Mouse (Mus musculus) layer of hippocampus, postnatal 10 days (tissue): ENCODE results near the gene Ost4. TPM values are rescaled to one million over a fixed set of nuclear protein-coding genes. Genes with fewer than 3 reads are reported as not detected.
A peak's percentile ranks its signal among the peaks of the same experiment; 100 is the strongest.

Experiments used
- DNase-seq, 2 experiments: peaks; one replicate each; pipeline ENCODE4 v3.0.0; 2021; ENCODE audit warnings: low spot score in 2 of 2
- long read RNA-seq: library from polyadenylated mRNA; stranded (forward); transcript quantifications from one replicate; pipeline ENCODE4 v2.0.0, GENCODE M21; 2023
- total RNA-seq, 2 experiments: library from RNA; stranded (reverse); gene quantifications; 2 replicates each; pipeline ENCODE4 v1.2.3; 2021

The Ost4 gene
- 10 to 100 TPM; 91.7 to 98.2 TPM for total RNA-seq
- long read RNA-seq, transcript Ost4-202 (3 exons, 1,144 nt), result minor isoform, 33 of 75 reads
- long read RNA-seq, transcript Ost4-201 (2 exons, 576 nt), result major isoform, 41 of 75 reads
- long read RNA-seq, partial matches to known transcripts, result 1 of 75 reads
- long read RNA-seq, other reads (novel, unspliced or antisense), result 0 of 75 reads

DNA sequence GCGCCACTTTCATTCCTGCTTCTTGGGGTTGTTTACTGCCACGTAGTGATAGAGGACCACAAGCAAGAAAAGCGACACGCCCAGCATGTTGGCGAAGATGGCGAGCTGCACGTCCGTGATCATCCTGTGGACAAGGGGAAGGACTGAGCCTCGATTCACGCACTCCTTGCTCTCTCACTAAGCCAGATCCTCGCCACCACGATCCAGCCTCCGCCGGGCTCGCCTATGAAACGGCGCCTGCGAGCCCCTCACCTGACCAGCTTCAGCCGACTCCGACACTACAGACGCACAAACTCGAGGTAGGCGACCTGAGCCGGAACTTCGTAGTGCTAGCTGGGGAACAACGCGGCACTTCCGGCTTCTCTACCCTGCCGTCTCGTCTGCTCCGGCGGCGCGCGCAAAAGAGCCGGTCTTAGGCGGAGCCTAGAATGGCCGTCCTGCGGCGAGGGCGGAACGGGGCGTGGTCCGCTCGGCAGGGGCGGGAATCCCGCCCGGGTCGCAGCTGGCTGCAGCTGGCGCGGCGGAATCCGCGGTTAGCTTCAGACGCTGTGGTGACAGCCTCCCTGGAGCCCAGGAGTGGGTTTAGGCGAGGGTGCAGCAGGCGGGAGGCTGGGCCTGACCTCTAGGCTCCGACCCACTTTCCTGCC, at the start of gene Ost4:
Ost4 (minus strand) TSS at position 376 of the 647 bp plus-strand sequence.
- DNase-seq, result peak; percentile 92 to 96

DNA sequence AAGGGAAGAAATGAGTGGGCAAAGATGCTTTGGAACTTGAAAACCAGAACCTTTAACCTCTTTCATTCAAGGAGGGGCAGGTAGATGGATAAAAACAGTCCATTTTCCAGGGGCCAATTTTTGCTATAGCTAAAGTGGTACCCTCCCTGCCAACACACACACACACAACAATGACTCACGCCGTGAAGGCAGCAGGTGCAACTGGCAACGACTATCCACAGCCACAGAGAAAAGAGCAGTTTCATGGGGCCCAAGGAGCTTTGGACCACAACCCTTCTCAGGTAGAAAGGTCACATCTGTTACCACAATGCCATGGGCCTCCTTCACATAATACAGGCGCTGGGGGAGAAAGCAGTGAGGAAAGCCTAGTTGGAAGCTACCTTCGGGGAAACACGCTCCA, 48.2 kb upstream of the Ost4 start:
- no peak for DNase-seq

DNA sequence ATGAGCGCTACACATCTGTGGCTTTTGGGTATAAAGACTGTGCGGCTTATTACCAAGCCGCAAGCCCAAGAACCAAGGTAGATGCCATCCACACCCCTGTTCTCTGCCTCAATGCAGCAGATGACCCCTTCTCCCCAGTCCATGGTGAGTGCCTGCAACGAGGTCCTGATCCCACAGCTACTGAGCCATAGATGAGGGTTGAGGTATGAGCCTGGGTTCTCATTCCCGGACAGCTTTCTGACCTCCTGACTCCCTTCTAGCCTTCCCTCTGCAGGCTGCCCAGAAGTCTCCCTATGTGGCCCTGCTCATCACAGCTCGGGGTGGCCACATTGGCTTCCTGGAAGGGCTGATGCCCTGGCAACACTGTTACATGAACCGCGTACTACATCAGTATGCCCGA, 47.0 kb upstream of the Ost4 start:
- no peak for DNase-seq

DNA sequence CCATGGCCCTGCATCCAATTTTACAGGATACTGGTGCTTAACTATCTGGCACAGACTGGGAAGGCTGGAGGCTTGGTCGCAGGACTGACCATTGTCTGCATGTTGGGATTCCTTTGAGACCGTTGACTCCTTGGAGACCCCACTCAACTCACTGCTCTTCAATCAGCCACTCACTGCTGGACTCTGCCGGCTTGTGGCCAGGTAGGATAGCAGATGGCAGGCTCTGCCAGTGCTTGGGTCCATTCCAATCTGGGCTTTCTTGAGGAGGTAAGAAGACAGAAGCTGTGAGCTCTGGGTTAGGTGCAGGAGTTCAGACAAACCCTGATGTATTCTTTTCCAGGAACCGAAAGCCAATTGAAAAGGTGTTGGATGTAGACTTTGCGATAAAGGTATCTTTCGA, 46.5 kb upstream of the Ost4 start:
- no peak for DNase-seq

DNA sequence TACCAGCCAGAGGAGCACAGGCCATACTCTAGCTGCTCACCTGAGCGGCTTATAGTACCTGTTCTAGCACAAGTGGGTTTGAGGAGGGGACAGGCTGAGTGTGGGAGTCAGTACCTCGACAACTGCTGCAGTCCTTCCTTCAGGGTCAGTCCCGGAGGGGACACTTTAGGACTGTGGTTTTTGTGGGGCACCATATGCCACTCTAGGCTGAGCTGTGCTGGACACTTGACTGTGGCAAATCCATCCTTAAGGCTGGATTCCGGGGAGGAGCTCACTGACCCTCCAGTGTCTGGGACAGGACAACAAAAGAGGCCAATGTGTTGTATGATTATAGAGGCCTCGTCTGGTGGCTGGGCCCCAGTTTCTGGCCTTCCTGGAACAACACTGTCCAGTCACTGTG, 45.0 kb upstream of the Ost4 start:
- no peak for DNase-seq

DNA sequence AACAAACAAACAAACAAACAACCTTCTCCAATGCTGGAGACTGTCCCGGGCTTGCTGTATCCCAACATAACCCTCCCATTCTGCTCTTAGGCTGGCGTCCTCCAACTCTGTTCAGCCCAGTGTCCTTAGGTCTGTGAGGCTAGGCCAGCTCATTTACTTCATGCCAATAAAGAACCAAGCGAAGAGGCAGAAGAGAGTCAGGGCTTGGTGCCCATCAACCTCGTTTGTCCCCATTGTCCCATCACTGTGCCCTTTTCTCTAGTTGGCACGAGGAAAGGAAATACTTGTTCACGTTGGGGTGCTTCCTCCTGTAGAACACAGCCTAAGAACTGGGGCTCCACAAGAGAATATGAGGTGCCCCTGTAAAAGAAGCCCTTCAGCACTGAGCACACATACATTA, 44.1 kb upstream of the Ost4 start:
- DNase-seq, result no peak

DNA sequence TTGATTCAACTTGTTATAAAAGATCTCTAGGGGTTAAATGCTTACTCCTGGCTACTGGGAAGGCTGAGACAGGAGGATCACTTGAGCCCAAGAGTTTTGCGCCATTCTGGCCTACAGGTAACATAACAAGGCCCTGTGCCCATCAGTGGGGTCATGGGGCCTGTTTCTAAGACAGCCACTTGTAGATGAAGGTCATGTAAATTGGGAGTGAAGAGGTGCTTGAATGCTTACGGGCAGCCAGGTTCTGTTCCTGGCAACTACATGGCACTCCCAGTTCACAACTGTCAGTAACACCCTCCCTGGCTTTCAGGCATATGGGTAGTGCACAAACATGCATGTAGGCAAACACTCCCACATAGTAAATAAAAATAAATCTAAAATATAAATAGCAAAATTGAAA, 43.3 kb upstream of the Ost4 start:
- DNase-seq, result no peak

DNA sequence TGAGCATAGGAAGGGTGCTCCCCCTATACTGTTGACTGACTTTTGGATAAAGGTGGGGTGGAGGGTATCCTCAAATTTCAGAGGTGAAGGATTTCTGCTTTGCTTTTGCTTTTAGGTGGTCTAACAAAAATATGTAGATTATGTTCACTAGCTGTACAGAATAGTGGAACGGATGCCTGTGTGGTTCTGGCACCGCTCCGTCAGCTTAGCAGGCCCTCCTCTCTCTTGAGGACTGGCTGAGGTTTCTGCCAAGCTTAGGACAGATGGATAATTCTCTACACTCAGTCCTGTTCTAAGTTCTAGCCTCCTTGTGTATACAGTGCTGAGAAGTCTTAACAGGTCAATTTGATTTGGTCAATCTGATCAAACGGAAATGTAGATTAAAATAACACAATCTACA, 42.9 kb upstream of the Ost4 start:
- DNase-seq, result no peak

DNA sequence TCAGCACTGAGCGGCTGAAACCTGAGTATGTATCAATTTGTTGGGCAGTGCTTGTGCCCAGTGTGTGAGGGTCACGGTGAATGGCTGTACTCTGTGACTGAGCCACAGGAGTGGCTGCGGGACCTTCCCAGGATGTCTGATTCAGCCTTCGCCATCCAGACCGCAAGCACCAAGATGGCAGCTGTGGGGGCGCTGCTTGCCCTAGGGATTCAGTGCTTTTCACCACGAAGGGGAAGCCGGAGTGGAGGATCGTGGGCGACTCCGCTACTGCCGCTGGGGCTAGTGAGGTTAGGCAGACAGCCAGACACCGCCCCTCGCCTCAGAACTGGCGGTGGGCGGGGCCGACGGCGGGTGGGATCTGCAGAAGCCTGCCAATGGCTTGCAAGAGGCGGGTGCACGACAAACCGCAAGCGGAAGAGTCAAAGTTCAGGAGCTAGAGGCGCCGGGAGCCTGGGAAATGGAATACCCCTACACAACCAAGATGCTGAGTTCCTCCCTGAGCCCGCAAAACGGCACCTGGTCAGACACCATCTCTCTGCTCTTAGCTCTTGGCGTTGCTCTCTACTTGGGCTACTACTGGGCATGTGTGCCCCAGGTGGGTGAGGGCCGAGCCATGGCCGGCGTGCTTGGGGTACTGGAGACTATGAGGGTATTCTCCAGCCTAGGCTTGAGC, 42.2 kb upstream of the Ost4 start:
- peak; percentile 92 to 95 for DNase-seq

DNA sequence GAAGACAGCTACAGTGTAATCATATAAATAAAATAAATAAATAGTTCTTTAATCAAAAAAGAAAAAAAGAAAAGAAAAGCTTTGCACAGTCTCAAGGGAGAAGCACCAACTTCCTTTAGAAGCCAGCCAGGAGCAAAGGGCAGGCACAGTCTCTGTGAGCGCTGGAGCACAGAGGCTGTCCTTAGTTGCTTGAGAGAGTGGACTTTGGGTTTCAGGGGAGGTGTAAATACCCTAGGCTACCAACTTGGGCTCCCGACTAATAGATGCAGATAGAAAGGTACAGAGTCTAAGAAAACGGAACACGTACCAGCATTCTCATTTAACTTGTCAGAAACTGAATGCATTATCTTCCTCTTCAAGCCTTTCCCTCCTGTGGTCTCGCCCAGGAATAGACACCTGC, 41.0 kb upstream of the Ost4 start:
- DNase-seq, result no peak

DNA sequence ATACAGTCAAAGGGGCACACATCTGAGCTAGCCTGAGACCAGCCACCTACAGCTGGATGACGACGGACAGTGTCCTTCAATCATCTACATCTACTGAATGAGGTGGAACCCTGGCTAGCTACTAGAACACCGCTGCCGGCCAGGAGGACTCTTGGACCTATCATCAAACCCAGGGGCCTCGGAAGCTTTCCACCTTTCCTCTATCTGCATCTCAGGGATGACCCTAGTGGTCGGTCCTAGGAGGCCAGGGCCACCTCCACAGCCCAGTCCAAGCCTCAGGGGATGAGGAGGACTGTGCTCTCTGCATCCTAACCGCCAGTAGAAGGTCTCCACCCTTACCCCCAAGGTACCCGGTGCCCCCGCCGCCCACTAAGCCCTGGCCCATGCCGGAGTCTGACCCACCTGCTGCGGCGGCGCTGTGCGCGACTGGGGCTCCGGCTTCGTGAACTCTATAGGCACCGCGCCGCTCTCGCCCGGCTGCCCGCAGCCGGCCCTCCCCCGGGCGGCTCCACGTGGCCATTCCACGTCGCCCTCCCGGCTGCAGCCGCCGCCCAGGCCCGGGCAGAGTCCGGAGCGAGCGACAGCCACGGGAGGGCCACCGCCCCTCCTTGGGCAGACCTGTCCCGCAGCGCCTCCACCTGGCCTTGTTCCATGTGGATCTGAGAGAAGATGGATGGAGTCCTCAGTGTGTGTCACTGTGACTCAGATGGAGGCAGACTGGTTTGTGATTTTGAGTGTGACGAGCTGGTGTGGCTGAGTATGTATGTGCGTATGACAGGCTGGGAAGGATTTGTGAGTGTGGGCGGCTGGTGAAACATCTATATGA, 37.6 kb upstream of the Ost4 start, which contains the start of gene Cgref1:
Cgref1 (minus strand) TSS at position 636 of the 826 bp plus-strand sequence.
- DNase-seq, result peak; percentile 54 to 75

DNA sequence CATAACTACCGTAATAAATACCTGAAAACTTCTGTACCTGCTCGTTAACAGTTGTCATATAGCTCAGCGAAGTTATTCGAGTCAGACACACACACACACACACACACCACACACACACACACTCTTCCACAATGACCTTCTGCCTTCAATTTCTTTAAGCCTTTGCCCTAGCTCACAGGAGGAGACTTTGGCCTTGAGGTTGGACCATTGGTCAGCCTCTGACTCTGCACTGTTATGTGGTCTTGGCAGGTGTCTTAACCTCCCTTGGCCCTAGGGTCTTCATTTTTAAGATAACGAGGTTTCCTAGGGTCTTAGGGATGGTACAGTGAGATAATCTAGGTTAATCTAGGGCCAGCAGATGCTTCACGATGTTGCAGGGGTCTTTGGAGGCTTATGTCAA, 36.8 kb upstream of the Ost4 start:
- no peak for DNase-seq

DNA sequence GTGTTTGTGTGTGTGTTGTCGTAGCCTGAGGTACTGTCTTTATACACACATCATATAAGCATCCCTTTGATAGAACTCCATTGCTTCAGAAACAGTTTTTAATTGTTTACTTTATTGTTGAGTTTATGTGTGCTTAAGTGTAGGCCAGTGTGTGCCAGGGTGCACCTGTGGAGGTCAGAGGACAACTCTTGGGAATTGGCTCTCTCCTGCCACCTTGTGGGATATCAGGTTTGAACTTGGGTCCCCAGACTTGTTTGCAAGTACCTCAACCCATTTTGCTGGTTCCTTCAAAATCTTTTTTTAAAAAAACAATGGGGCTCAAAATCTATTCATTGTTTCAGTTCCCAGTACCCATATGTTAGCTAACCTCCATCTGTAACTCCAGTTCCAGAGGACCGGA, 35.4 kb upstream of the Ost4 start:
- DNase-seq, result no peak

DNA sequence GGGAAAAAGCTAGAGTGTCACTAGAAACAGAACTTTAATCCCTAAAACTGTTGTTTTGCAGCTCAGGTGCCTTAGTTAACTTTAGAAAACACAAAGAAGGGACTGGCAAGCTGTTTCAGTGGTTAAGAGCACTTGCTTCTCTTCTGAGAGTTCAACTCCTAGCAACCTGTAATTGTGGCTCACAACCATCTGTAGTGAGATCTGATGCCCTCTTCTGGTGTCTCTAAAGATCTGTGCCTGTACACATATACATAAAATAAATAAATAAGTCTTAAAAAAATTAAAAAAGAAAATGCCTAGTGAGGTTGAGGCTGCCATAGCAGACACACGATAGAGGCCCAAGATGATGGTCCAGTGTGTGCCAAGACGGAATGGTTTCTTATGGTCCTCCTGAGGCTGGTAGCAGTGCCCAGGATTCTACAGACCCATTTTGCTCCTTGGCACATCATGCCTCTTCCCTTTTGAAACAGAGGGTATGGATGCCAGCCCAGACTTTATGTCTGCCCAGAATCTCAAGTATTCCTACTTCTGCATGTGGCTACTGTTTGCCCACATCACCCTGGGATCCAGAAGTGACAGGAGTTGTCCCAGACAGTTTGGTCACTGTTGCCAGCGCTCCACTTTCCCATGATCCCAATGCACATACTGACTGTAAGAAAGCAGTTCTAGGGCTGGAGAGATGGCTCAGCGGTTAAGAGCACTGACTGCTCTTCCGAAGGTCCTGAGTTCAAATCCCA, 27.3 kb upstream of the Ost4 start:
- DNase-seq, result peak in 1 of 2 experiments; percentile 27

DNA sequence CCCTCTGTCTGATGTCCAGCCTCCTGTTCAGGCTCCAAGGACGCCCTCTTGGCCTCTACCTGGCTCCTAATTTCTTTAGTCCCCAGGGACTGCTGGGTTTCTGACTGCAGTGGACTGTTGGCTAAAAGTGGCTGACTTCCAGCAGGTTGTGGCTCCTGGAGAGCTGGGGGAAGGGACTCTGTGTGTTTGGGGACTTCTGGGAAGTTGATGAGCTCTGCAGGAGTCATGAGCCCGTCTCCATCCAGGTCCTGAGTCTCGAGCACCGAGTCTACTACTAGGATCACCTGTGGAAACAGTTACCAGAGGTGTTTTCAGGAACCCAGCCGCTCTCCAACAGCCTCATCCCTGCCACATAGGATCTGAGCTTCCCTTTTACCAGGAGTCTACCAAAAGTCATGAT, 26.1 kb upstream of the Ost4 start:
- no peak for DNase-seq

DNA sequence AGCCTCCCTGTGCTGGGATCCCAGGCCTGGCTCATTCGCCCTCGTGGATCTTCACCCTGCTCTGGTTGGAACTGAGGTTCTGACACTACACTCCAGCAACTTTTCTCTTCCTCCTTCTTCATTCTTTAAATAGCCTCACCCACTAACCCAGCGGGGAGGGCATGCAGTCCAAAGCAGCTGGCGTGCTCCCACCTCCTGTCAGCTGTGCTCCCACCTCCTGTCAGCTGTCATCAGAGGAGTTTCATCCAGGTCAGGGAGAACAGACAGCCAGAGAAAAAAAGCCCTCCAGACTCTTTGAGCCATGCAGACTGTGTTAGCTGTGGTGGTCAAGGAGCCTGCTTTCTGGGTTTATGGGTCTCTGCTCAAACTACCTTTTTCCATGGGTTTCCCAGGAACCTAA, 23.8 kb upstream of the Ost4 start:
- peak in 1 of 2 experiments; percentile 12 for DNase-seq

DNA sequence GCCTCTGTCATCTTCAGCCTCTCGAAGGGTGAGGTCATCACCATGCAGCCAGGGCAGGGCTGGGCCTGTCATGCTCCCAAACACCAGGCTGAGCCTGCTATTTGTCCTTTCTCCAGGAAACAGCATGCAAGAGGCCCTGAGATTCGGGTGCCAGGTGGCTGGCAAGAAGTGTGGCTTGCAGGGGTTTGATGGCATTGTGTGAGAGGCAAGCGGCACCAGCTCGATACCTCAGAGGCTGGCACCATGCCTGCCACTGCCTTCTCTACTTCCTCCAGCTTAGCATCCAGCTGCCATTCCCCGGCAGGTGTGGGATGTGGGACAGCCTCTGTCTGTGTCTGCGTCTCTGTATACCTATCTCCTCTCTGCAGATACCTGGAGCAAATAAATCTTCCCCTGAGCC, 23.3 kb upstream of the Ost4 start:
- DNase-seq, result peak in 1 of 2 experiments; percentile 14

DNA sequence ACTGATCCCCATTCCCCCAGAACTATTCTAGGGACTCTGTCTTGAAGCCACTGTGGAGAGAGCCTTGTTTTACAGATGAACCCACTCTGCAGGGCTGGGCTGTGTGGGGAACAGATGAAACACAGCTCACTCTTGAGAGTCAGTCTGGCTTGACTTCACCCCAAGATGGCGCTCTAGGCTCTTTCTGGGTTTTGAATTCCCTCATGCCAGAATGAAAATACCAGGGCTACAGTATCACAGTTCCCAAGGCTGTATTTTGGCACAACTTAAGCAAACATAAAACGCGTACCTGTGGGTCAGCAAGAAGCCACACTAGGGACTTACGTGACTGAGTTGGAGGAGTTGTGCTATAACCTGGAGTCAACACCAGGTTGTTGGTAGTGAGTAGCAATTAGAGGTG, 22.5 kb upstream of the Ost4 start:
- peak; percentile 89 to 90 for DNase-seq

DNA sequence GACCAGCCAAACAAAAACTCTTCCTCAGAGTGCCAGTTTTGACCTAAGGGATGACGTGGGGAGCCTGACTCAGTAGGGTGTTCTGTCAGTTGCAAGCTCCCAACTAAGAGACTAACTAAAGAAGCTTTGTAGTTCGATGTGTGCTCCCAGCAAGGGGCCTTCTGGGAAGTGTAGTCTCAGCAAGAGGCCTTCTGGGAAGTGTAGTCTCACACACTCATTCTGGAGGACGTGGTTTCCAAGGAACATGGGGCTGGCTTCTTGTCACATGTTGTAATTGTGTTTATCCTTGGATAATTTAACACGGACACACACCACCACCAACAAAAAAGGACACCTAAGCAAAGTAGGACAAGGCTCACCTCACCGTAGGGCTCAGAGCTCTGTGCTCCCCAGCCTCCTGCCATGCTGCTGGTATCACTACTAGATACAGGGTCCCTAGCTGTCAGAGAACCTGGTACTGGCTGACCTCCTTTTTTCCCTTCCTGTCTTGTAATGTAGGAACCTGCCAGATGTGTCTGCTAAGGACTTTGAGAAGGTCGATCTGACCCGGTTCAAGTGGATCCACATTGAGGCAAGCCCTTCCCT, 20.4 kb upstream of the Ost4 start:
- peak in 1 of 2 experiments; percentile 59 for DNase-seq

DNA sequence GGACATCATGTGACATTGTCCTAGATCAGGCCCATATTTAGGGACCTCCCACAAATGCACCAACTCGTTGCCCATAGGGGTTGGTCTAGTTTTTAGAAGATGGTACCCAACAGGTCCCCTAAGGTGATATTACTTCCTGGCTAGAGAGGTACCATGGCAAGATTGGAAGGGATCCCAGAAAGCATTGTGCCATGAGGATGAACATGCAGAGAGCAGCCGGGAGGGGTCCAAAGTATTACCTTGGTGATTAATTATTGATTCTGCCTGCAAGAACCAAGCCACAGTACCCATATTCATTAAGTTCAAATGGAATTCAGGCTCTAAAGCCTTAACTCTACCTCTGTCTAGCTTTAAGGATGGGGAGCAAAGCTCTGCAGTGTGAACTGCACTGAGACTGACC, 18.5 kb upstream of the Ost4 start:
- DNase-seq, result peak in 1 of 2 experiments; percentile 4

DNA sequence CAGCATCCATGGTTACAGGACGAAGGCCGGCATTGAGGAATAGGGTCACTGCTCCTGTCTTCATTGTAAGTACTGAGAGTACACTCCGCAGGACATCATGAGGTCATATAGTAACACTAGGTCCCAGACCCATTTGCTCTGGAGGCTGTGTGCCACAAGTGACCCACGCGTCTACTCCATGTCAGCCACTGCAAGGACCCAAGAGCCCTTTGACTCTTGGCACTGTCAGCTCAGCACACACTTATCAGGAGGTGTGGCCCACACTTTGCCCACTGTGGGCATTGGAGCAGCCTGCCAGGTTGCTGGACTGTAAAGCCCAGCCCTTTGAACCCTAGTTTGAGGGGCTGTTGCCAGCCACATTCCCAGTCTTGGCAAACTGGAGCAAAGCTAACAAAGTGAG, 17.6 kb upstream of the Ost4 start:
- no peak for DNase-seq
